Mouse (Mus musculus) lung, embryonic 15.5 days (tissue): ENCODE measurements around the gene Olfr223. TPM values are rescaled to one million over a fixed set of nuclear protein-coding genes. Genes with fewer than 3 reads are reported as not detected.
"Not testable (repeated sequence)": the region's sequence is repeated elsewhere in the genome, so short reads cannot be mapped to it uniquely, and the experiment has no call there.

Source experiments
- ATAC-seq: fragments of 200-750 bp; cut with Nextera tagmentation; 2 replicates; pipeline ENCODE4 v1.8.0; 2017; ENCODE audit warnings: moderate number of reproducible peaks, borderline replicate concordance; ENCODE audit not compliant: low FRiP score, low TSS enrichment; ENCODE audit errors: extremely low read depth
- H3K27ac ChIP-seq: fragments of 300-500 bp; sonication (generic); 2 replicates; pipeline ENCODE4 v1.5.1; 2015; ENCODE audit warnings: moderate library complexity, mild to moderate bottlenecking, inconsistent platforms
- H3K27me3 ChIP-seq: fragments of 300-500 bp; sonication (generic); 2 replicates; pipeline ENCODE4 v1.6.1; 2015; ENCODE audit warnings: inconsistent platforms
- H3K36me3 ChIP-seq: fragments of 300-500 bp; sonication (generic); 2 replicates; pipeline ENCODE4 v1.6.1; 2015; ENCODE audit warnings: inconsistent platforms
- H3K4me1 ChIP-seq: fragments of 300-500 bp; sonication (generic); 2 replicates; pipeline ENCODE4 v1.6.1; 2015; ENCODE audit warnings: inconsistent platforms
- H3K4me2 ChIP-seq: fragments of 300-500 bp; sonication (generic); 2 replicates; pipeline ENCODE4 v1.6.1; 2015; ENCODE audit warnings: inconsistent platforms, mild to moderate bottlenecking, moderate library complexity
- H3K4me3 ChIP-seq: fragments of 300-500 bp; sonication (generic); 2 replicates; pipeline ENCODE4 v1.5.1; 2015; ENCODE audit warnings: mild to moderate bottlenecking, inconsistent platforms
- H3K9ac ChIP-seq: fragments of 300-500 bp; sonication (generic); 2 replicates; pipeline ENCODE4 v1.6.1; 2015; ENCODE audit warnings: inconsistent platforms
- H3K9me3 ChIP-seq: fragments of 300-500 bp; sonication (generic); 2 replicates; pipeline ENCODE4 v1.6.1; 2016; ENCODE audit warnings: inconsistent platforms
- whole genome bisulfite sequencing: fragments of 180-500 bp; shearing (Covaris S2); methylation state at CpG from one replicate; pipeline ENCODE4 v1.1.7; 2015; 5-methylcytosine and 5-hydroxymethylcytosine counted together
- polyA plus RNA-seq: library from polyadenylated mRNA; unstranded; fragments of >200 nt; fragmentation: Nextera tagmentation; extraction: Ambion mirVana; gene quantifications from 2 replicates; pipeline ENCODE4 v1.2.1, GENCODE M21; 2015

Olfr223 gene
- polyA plus RNA-seq, 1 experiment from 2014 or later, result not detected

- H3K9ac ChIP-seq, result no peak overlapping the region
- H3K4me2 ChIP-seq, result no peak overlapping the region
- 67% methylated on average over 5 of the region's 5 CpGs for WGBS
- H3K27me3 ChIP-seq, result no peaks in the 10 kb centered on the region
- H3K9me3 ChIP-seq, result no peaks in the 10 kb centered on the region
- ATAC-seq, result no peak
- peaks cover 13% of the 10 kb centered on the region; the same call in 1 of the 2 replicates for H3K4me1 ChIP-seq
- no peaks in the 10 kb centered on the region for H3K36me3 ChIP-seq
- H3K4me3 ChIP-seq, result no peak overlapping the region
- no peak overlapping the region for H3K27ac ChIP-seq
These were observed 35.1 kb upstream of the Olfr223 start for GRCm38 (mm10) chr11:59628177-59628576.

- H3K4me3 ChIP-seq, result no peak overlapping the region
- H3K9me3 ChIP-seq, result no peaks in the 10 kb centered on the region
- WGBS, result 64% methylated on average over 7 of the region's 7 CpGs
- ATAC-seq, result peak; percentile 39; the same call in 1 of the 2 replicates
- no peak overlapping the region for H3K27ac ChIP-seq
- H3K4me1 ChIP-seq, result 0 out of 2 replicates have a peak, but pooled peaks cover 9% of the 10 kb centered on the region
- no peaks in the 10 kb centered on the region for H3K27me3 ChIP-seq
- H3K9ac ChIP-seq, result no peak overlapping the region
- no peak overlapping the region for H3K4me2 ChIP-seq
- no peaks in the 10 kb centered on the region for H3K36me3 ChIP-seq
These were observed 33.1 kb upstream of the Olfr223 start for GRCm38 (mm10) chr11:59626192-59626591.

- Histone ChIP-seq H3K9ac (no peak overlapping the region), H3K9me3 (no peaks in the 10 kb centered on the region), H3K27me3 (no peaks in the 10 kb centered on the region), H3K4me1 (0 out of 2 replicates have a peak, but pooled peaks cover 5% of the 10 kb centered on the region), H3K4me3 (no peak overlapping the region), H3K4me2 (no peak overlapping the region), H3K27ac (no peak overlapping the region), H3K36me3 (no peaks in the 10 kb centered on the region)
- peak; percentile 74; the same call in 1 of the 2 replicates for ATAC-seq
- WGBS, result 24% methylated on average over 6 of the region's 6 CpGs
These were observed 31.0 kb upstream of the Olfr223 start for GRCm38 (mm10) chr11:59624017-59624630.

DNA sequence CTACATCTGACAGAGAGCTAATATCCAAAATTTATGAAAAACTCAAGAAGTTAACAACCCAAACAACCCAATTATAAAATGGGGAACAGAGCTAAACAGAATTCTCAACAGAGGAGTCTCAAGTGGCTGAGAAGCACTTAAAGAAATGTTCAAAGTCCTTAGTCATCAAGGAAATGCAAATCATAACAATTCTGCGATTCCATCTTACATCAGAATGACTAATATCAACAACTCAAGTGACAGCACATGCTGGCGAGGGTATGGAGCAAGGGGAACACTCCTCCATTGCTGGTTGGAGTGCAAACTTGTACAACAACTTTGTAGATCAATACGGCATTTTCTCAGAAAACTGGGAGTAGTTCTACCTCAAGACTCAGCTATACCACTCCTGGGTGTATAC, 29.1 kb upstream of the Olfr223 start:
- H3K4me2 ChIP-seq, result no peak overlapping the region
- no peak overlapping the region for H3K4me3 ChIP-seq
- H3K27ac ChIP-seq, result no peak overlapping the region
- H3K4me1 ChIP-seq, result no peaks in the 10 kb centered on the region
- H3K9ac ChIP-seq, result no peak overlapping the region
- no peaks in the 10 kb centered on the region for H3K36me3 ChIP-seq
- no peaks in the 10 kb centered on the region for H3K27me3 ChIP-seq
- whole genome bisulfite sequencing, result 40% methylated on average over 3 of the region's 3 CpGs
- no peaks in the 10 kb centered on the region for H3K9me3 ChIP-seq
- no peak for ATAC-seq

DNA sequence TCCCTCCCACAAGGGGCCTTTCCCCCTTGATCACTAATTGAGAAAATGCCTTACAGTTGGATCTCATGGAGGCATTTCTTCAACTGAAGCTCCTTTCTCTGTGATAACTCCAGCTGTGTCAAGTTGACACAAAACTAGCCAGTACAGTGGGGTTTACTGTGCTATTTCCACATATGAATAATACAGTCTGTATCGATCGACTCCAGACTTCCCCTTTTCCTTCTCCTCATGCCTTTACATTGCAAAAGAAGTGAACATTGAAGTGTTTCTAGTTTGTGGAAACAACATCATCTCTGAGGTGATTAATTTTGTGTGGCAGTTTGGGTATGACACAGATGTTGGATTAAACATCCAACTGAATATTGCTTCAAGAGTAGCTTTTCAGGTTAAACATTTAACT, 23.9 kb upstream of the Olfr223 start:
- 83% methylated on average over 2 of the region's 2 CpGs for WGBS
- not testable (repeated sequence) for H3K36me3 ChIP-seq, H3K4me3 ChIP-seq, ATAC-seq, H3K27me3 ChIP-seq, H3K9me3 ChIP-seq, H3K9ac ChIP-seq, H3K27ac ChIP-seq, H3K4me2 ChIP-seq, H3K4me1 ChIP-seq

- Histone ChIP-seq H3K4me3 (no peak overlapping the region), H3K4me1 (no peaks in the 10 kb centered on the region), H3K4me2 (no peak overlapping the region), H3K27ac (no peak overlapping the region), H3K36me3 (no peaks in the 10 kb centered on the region), H3K27me3 (no peaks in the 10 kb centered on the region), H3K9ac (no peak overlapping the region), H3K9me3 (no peaks in the 10 kb centered on the region)
- WGBS, result 22% methylated on average over 4 of the region's 4 CpGs
- ATAC-seq, result no peak
These were observed 21.0 kb upstream of the Olfr223 start for GRCm38 (mm10) chr11:59614120-59614519.

- no peaks in the 10 kb centered on the region for H3K9me3 ChIP-seq
- no peaks in the 10 kb centered on the region for H3K36me3 ChIP-seq
- no peaks in the 10 kb centered on the region for H3K4me1 ChIP-seq
- no peaks in the 10 kb centered on the region for H3K27me3 ChIP-seq
- no peak overlapping the region for H3K27ac ChIP-seq
- WGBS, result 70% methylated on average over 5 of the region's 5 CpGs
- no peak overlapping the region for H3K4me3 ChIP-seq
- ATAC-seq, result no peak
- no peak overlapping the region for H3K4me2 ChIP-seq
- H3K9ac ChIP-seq, result no peak overlapping the region
These were observed 18.6 kb upstream of the Olfr223 start for GRCm38 (mm10) chr11:59611646-59612045.

GRCm38 (mm10) chr11:59602287-59602686, 9.2 kb upstream of the Olfr223 start:
- ATAC-seq, result no peak
- no peaks in the 10 kb centered on the region for H3K27me3 ChIP-seq
- H3K4me2 ChIP-seq, result no peak overlapping the region
- H3K36me3 ChIP-seq, result no peaks in the 10 kb centered on the region
- H3K27ac ChIP-seq, result no peak overlapping the region
- 50% methylated on average over 1 of the region's 1 CpGs for WGBS
- no peaks in the 10 kb centered on the region for H3K9me3 ChIP-seq
- H3K4me1 ChIP-seq, result no peaks in the 10 kb centered on the region
- H3K4me3 ChIP-seq, result no peak overlapping the region
- no peak overlapping the region for H3K9ac ChIP-seq

DNA sequence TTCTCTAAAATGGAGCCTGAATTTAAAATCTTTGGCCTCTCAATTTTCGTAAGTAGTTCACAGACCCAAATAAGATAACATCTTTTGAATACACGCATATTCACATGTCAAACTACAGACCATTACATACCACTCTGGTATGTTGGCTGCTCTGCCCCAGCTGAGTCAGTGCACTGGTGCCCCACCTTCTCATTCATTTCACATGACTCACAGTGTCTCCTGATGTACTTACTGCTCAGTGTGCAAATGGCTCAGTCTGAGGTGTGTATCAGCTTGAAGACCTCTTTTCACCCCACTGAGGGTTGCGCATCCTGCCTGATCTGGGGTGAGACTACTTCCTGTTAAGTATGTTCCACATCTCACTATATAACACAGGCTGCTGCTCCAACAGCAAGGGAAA, 7.8 kb upstream of the Olfr223 start:
- no peaks in the 10 kb centered on the region for H3K36me3 ChIP-seq
- H3K4me3 ChIP-seq, result no peak overlapping the region
- WGBS, result 87% methylated on average over 3 of the region's 3 CpGs
- no peak overlapping the region for H3K9ac ChIP-seq
- no peaks in the 10 kb centered on the region for H3K9me3 ChIP-seq
- ATAC-seq, result no peak
- no peak overlapping the region for H3K4me2 ChIP-seq
- H3K27me3 ChIP-seq, result no peaks in the 10 kb centered on the region
- no peaks in the 10 kb centered on the region for H3K4me1 ChIP-seq
- H3K27ac ChIP-seq, result no peak overlapping the region

- Histone ChIP-seq H3K9ac (no peak overlapping the region), H3K9me3 (no peaks in the 10 kb centered on the region), H3K27ac (no peak overlapping the region), H3K27me3 (no peaks in the 10 kb centered on the region), H3K4me3 (no peak overlapping the region), H3K4me2 (no peak overlapping the region), H3K4me1 (no peaks in the 10 kb centered on the region), H3K36me3 (no peaks in the 10 kb centered on the region)
- 46% methylated on average over 7 of the region's 7 CpGs for WGBS
- no peak for ATAC-seq
These were observed 6.1 kb upstream of the Olfr223 start for GRCm38 (mm10) chr11:59599211-59599610.

DNA sequence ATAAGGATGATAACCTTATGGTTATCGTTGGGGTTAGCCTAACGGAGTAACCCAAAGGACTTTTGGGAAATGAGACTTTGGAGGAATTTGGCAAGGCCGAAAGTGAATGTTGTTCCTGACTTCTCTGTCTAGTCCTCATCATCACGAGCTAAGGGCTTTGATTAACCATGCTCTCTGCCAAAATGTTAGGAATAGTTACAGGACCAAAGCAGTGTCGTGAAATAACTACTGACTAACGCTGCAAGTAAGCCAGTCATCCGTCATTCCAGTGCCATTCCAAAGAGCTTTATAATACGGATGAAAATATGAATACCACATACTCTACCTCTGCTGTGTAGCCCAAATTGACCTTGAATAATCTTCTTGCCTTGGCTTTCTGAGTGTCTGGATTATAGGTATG, 3.9 kb upstream of the Olfr223 start:
- ATAC-seq, result no peak
- H3K4me3 ChIP-seq, result no peak overlapping the region
- no peaks in the 10 kb centered on the region for H3K9me3 ChIP-seq

GRCm38 (mm10) chr11:59596091-59596490, 3.0 kb upstream of the Olfr223 start:
- Histone ChIP-seq H3K9ac (no peak overlapping the region), H3K27me3 (no peaks in the 10 kb centered on the region), H3K4me2 (no peak overlapping the region), H3K4me3 (no peak overlapping the region), H3K36me3 (no peaks in the 10 kb centered on the region), H3K4me1 (no peaks in the 10 kb centered on the region), H3K9me3 (no peaks in the 10 kb centered on the region), H3K27ac (no peak overlapping the region)
- WGBS, result 35% methylated on average over 4 of the region's 4 CpGs
- no peak for ATAC-seq

More for the DNA sequence above, 3.9 kb upstream of the Olfr223 start:
- Histone ChIP-seq H3K4me1 (no peaks in the 10 kb centered on the region), H3K36me3 (no peaks in the 10 kb centered on the region), H3K27me3 (no peaks in the 10 kb centered on the region), H3K27ac (no peak overlapping the region), H3K4me2 (no peak overlapping the region), H3K9ac (no peak overlapping the region)
- 78% methylated on average over 8 of the region's 8 CpGs for WGBS

DNA sequence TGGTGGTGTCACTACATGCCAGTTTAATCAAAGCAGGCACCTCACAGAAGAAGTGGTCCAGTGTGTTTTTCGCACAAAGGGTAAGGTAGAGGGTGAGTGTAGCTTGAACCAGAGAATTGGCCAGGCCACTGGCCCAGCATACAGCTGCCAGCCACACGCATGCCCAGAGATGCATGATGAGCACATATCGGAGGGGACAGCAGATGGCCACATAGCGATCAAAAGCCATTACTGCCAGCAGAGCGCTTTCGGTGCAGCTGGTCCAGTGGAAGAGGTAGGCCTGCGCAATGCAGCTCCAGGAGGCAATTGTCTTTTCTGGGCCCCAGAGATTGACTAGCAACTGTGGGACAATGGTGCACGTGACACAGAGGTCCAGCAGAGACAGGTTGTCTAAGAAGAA, 3.6 kb downstream of the Olfr223 start:
- no peaks in the 10 kb centered on the region for H3K4me1 ChIP-seq
- H3K36me3 ChIP-seq, result no peaks in the 10 kb centered on the region
- 89% methylated on average over 8 of the region's 8 CpGs for WGBS
- no peaks in the 10 kb centered on the region for H3K9me3 ChIP-seq
- ATAC-seq, result no peak
- no peak overlapping the region for H3K27ac ChIP-seq
- no peak overlapping the region for H3K4me3 ChIP-seq
- H3K27me3 ChIP-seq, result no peaks in the 10 kb centered on the region
- H3K4me2 ChIP-seq, result no peak overlapping the region
- no peak overlapping the region for H3K9ac ChIP-seq
